Mouse (Mus musculus) MEL (cell line): ENCODE results near the gene Gdap1l1.

Experiments
- CHD2 ChIP-seq: IDR thresholded peaks from 2 replicates; pipeline ENCODE4 v1.6.1; 2011; ENCODE audit warnings: low read length, improper control_type of control experiment
- CTCF ChIP-seq, 3 experiments: IDR thresholded peaks in 2 of 3; conservative IDR thresholded peaks in 1 of 3; 2 replicates each; pipeline ENCODE4 v1.5.1; 2011 to 2012; ENCODE audit warnings: low read length in 3 of 3, low read depth in 2 of 3, mild to moderate bottlenecking in 2 of 3, improper control_type of control experiment in 1 of 3, inconsistent platforms in 1 of 3, mixed read lengths in 1 of 3, moderate library complexity in 1 of 3; ENCODE audit not compliant: control insufficient read depth in 1 of 3, insufficient read depth in 1 of 3, poor library complexity in 1 of 3, severe bottlenecking in 1 of 3
- EP300 ChIP-seq, 2 experiments: IDR thresholded peaks; 2 replicates each; pipeline ENCODE4 v1.6.1; 2011; ENCODE audit warnings: improper control_type of control experiment in 2 of 2, low read length in 2 of 2, low read depth in 1 of 2, mild to moderate bottlenecking in 1 of 2
- GATA1 ChIP-seq: IDR thresholded peaks from 2 replicates; pipeline ENCODE4 v1.6.1; 2011; ENCODE audit warnings: low read depth, low read length, improper control_type of control experiment
- MAX ChIP-seq: IDR thresholded peaks from 2 replicates; pipeline ENCODE4 v1.6.1; 2011; ENCODE audit warnings: low read length, improper control_type of control experiment
- POLR2A ChIP-seq, 2 experiments: IDR thresholded peaks; 2 replicates each; pipeline ENCODE4 v1.6.1; 2011 to 2012; ENCODE audit warnings: low read length in 2 of 2, mild to moderate bottlenecking in 2 of 2, control low read depth in 1 of 2, improper control_type of control experiment in 1 of 2, low read depth in 1 of 2, moderate library complexity in 1 of 2; ENCODE audit not compliant: control insufficient read depth in 1 of 2, insufficient read depth in 1 of 2, poor library complexity in 1 of 2
- POLR2AphosphoS2 ChIP-seq: IDR thresholded peaks from 2 replicates; pipeline ENCODE4 v1.6.1; 2011; ENCODE audit warnings: low read length, improper control_type of control experiment
- SIN3A ChIP-seq: IDR thresholded peaks from 2 replicates; pipeline ENCODE4 v1.6.1; 2012; ENCODE audit warnings: low read length, improper control_type of control experiment, inconsistent platforms
- UBTF ChIP-seq: IDR thresholded peaks from 2 replicates; pipeline ENCODE4 v1.6.1; 2012; ENCODE audit warnings: low read depth, mild to moderate bottlenecking, inconsistent platforms, low read length, improper control_type of control experiment, moderate library complexity, borderline replicate concordance; ENCODE audit not compliant: insufficient read depth
- ZMIZ1 ChIP-seq: IDR thresholded peaks from 2 replicates; pipeline ENCODE4 v1.6.1; 2012; ENCODE audit warnings: low read depth, mild to moderate bottlenecking, inconsistent platforms, low read length, improper control_type of control experiment, moderate library complexity

DNA sequence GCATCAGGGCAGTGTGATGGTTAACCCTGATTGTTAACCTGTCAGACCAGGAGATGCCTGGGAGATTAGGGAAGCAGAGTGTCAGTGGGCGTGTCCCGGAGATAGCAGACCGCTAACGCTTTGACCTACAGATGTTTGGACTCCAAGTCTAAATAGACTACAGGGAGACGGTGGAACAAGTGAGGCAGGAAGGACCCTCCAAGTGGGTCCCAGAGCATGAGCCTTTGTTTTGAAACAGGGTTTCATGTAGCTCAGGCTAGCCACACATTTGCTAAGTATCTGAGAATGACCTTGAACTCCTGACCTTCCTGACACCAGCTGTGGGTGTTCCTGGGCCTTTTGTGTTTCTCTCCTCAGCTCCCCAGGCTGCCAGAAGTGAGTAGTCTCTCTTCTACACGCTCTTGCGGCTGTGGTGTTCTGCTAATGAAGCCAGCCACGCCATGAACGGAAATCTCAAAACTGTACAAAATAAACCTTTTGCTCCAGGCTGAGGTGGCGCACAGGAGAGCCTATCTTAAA, 25.0 kb downstream of the Gdap1l1 start:
- TF ChIP-seq EP300 (IDR thresholded peaks at IDR 0.05; ENCODE audit: low read depth in 1 of 2, low read length in 2 of 2) (no peak), CTCF (IDR thresholded peaks at IDR 0.05 in 2 of 3, conservative IDR thresholded peaks at IDR 0.05 in 1 of 3; ENCODE audit: control insufficient read depth in 1 of 3, insufficient read depth in 1 of 3, low read depth in 2 of 3, low read length in 3 of 3, poor library complexity in 1 of 3, severe bottlenecking in 1 of 3) (no peak), POLR2AphosphoS2 (no peak), GATA1 (no peak), SIN3A (no peak), MAX (no peak), ZMIZ1 (no peak), CHD2 (no peak), POLR2A (IDR thresholded peaks at IDR 0.05; ENCODE audit: control insufficient read depth in 1 of 2, insufficient read depth in 1 of 2, low read depth in 1 of 2, low read length in 2 of 2, poor library complexity in 1 of 2) (no peak), UBTF (no peak)
